Mouse (Mus musculus): ENCODE measurements at regions not wholly inside any gene's neighbourhood (a gene's known extent, or its start where the extent isn't known, plus 50 kb on each side); places are given as distances from the start of the nearest gene placed in this dataset.

DNA sequence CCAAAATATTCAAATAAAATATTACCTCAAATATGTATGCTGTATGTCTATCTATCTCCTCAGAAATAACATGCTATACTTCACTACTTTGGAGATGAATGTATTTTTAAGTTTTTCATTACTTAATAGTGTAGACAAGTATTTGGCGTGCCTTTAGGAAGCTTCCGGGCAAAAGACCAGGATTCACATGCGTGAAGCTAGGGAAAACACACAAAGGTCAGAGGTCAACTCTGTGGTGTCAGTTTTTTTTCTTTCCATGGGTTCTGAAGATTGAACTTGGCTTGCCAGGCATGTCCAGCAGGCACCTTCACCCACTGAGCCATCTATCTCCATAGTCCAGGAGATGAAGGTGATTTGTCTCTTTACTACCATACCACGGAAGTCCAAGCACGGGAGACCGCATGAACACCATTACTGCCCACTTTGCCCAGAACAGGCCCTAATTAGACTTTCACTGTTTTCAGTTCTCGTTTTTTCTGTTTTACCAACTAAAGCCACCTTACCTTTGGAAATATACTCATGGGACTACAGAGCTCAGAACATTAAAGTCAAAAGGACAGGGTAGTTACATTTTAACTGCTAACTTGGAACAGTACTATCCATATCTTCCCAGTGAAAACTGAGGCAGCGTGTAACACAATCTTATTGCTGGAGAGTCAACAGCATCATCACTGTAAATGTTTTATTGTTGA is 76.9 kb upstream of the Ak4 start:
- DNase-seq (ENCODE audit: low read depth, low spot score) = no peak

- no peak for DNase-seq (ENCODE audit: low read depth, low spot score)
Measured at GRCm38 (mm10) chr4:101340741-101341140, 75.7 kb upstream of the Jak1 start.

- no peak for DNase-seq (ENCODE audit: low read depth, low spot score)
Measured at GRCm38 (mm10) chr4:101338211-101338610, 73.1 kb upstream of the Jak1 start.

- no peak for DNase-seq (ENCODE audit: low read depth, low spot score)
Measured at GRCm38 (mm10) chr4:101336811-101337210, 71.7 kb upstream of the Jak1 start.

GRCm38 (mm10) chr4:101336371-101336770 is 71.3 kb upstream of the Jak1 start:
- DNase-seq (ENCODE audit: low read depth, low spot score) = no peak

DNA sequence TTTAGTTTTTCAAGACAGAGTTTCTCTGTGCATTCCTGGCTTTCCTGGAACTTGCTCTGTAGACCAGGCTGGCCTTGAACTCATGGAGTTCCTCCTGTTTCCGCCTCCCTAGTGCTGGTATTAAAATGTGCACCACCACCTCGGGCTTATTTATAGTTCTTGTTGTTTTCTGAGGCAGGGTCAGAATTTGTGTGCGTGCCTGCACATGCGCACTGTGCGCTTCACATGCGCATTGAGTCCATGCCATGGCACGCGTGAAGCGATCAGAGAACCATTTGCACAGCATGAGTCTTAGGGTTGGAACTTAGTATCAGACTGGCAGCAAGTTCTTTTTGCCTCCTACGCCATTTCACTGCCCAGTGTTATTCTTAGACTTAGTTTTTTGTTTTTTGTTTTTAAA is 68.8 kb upstream of the Jak1 start:
- DNase-seq (ENCODE audit: low read depth, low spot score) = no peak

- DNase-seq (ENCODE audit: low read depth, low spot score) = no peak
Measured at GRCm38 (mm10) chr4:101333036-101333435, 68.0 kb upstream of the Jak1 start.

- DNase-seq (ENCODE audit: low read depth, low spot score) = no peak
Measured at GRCm38 (mm10) chr4:101331231-101331630, 66.1 kb upstream of the Jak1 start.

GRCm38 (mm10) chr4:101329060-101329459 is 64.0 kb upstream of the Jak1 start:
- no peak for DNase-seq (ENCODE audit: low read depth, low spot score)

DNA sequence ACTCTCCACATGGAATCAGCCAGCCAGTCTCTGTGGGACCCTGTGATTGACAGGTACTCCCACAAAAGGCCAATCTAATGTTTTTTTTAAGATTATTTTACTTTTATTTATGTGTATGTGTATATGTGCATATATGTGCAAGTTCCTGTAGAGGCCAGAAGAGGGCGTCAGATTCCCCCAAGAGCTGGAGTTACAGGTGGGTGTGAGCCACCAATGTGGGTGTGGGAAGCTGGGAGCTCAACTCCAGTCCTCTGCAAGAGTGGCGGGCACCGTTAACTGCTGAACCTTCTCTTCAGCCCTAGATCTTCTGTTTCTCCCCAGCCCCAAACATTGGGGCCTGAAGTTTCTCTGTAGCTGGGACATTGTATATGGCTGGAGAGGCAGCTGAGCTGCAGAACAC is 61.0 kb upstream of the Jak1 start:
- DNase-seq (ENCODE audit: low read depth, low spot score) = no peak

DNA sequence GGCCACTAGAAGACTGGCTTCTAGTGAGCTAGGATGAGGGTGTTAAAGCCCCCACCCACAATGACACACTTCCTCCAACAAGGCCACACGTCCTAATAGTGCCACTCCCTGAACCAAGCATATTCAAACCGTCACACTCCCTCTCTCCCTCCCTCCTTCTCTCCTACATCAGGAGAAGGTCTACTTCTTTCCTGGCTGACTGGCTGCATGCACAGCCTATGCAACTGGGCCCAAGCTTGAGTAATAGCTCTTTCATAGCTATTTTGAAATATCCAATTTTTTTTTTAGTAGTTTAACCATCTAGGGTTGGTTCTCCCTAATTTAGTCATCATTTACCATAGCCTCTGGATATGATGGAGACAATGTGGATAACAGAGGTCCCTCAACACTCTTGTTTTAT is 56.6 kb upstream of the Jak1 start:
- no peak for DNase-seq (ENCODE audit: low read depth, low spot score)

- no peak for DNase-seq (ENCODE audit: low read depth, low spot score)
Measured at GRCm38 (mm10) chr4:101320587-101320986, 55.5 kb upstream of the Jak1 start.

DNA sequence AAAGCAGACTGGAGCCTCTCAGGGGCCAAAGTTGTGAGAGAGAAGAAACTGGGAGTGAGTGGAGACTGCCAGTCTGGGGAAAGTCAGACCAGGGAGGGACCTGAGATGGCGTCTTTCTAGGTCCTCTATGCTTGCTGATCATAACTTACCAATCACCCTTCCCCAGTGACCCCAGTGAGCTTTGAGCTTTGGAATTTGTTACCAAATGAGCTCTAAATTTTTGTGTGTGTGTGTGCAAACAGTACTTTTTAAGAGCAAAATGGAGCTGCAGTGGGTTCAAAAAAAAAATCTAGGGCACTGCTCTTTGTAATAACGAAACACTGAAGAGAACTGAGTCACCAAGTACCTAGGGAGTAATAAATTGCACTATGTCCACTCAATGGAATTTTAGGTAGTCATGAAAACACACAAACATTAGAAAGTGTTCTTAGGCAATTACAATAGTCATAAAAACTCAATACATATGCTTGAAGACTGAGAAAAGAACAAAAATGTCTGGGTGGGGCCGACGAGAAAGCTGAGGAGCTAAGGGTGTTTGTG is 54.7 kb upstream of the Jak1 start:
- no peak for DNase-seq (ENCODE audit: low read depth, low spot score)

- DNase-seq (ENCODE audit: low read depth, low spot score) = no peak
Measured at GRCm38 (mm10) chr4:101318836-101319235, 53.8 kb upstream of the Jak1 start.

DNA sequence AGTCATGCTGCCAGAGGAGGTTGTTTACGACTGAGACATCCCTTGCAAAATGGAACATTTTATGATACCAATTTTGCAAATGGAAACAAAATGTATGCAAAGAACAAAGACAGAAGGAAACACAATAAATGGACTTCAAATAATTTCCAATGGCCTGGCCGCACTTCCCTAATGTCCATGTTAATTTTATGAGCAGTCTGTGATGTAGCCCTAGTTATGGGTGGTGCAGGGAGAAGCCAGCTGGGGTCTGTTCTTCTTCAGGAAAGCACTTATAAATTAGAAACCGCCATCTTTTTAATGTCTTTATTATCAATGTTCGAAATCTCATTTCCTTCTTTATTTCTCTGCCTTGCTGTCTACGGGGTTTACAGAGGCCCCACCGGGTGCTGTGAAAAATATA is 51.0 kb upstream of the Jak1 start:
- DNase-seq (ENCODE audit: low read depth, low spot score) = no peak
